Mouse (Mus musculus): ENCODE measurements at regions not wholly inside any gene's neighbourhood (a gene's known extent, or its start where the extent isn't known, plus 50 kb on each side); places are given as distances from the start of the nearest gene placed in this dataset.
A peak's percentile ranks its signal among the peaks of the same experiment; 100 is the strongest.

- 53% methylated on average over 5 of the region's 5 CpGs for WGBS
- Histone ChIP-seq H3K9me3 (ENCODE audit: control insufficient read depth, low read length) (no peaks in the 10 kb centered on the region), H3K36me3 (ENCODE audit: control insufficient read depth, insufficient read depth) (no peaks in the 10 kb centered on the region), H3K27me3 (replicated peaks; ENCODE audit: control insufficient read depth, insufficient read depth, low read length) (no peaks in the 10 kb centered on the region), H3K9ac (replicated peaks; ENCODE audit: low read depth, low read length) (no peak overlapping the region), H3K4me3 (replicated peaks; ENCODE audit: low read length) (no peak overlapping the region), H3K4me2 (ENCODE audit: low read length) (no peak overlapping the region), H3K27ac (ENCODE audit: low read length) (no peak overlapping the region), H3K4me1 (replicated peaks; ENCODE audit: control insufficient read depth, insufficient read depth, low read length) (peaks cover 13% of the 10 kb centered on the region)
- ATAC-seq: no peak
Measured at GRCm38 (mm10) chr13:99642301-99642700, 126.0 kb upstream of the Map1b start.

GRCm38 (mm10) chr13:99641386-99642165 is 125.2 kb upstream of the Map1b start:
- H3K36me3 ChIP-seq (ENCODE audit: control insufficient read depth, insufficient read depth): no peaks in the 10 kb centered on the region
- H3K27ac ChIP-seq (ENCODE audit: low read length): peak overlapping the region; percentile 48
- no peak overlapping the region for H3K4me3 ChIP-seq (replicated peaks; ENCODE audit: low read length)
- H3K27me3 ChIP-seq (replicated peaks; ENCODE audit: control insufficient read depth, insufficient read depth, low read length): no peaks in the 10 kb centered on the region
- H3K9ac ChIP-seq (replicated peaks; ENCODE audit: low read depth, low read length): no peak overlapping the region
- H3K9me3 ChIP-seq (ENCODE audit: control insufficient read depth, low read length): no peaks in the 10 kb centered on the region
- H3K4me1 ChIP-seq (replicated peaks; ENCODE audit: control insufficient read depth, insufficient read depth, low read length): peaks cover 13% of the 10 kb centered on the region
- peak; percentile 79 for ATAC-seq
- H3K4me2 ChIP-seq (ENCODE audit: low read length): peak overlapping the region; percentile 20; the same call in 1 of the 2 replicates
- 70% methylated on average over 22 of the region's 22 CpGs for WGBS

- H3K27ac ChIP-seq (ENCODE audit: low read length): no peak overlapping the region
- no peak overlapping the region for H3K9ac ChIP-seq (replicated peaks; ENCODE audit: low read depth, low read length)
- 61% methylated on average over 5 of the region's 5 CpGs for WGBS
- no peak overlapping the region for H3K4me2 ChIP-seq (ENCODE audit: low read length)
- no peaks in the 10 kb centered on the region for H3K9me3 ChIP-seq (ENCODE audit: control insufficient read depth, low read length)
- H3K4me1 ChIP-seq (replicated peaks; ENCODE audit: control insufficient read depth, insufficient read depth, low read length): no peaks in the 10 kb centered on the region
- H3K36me3 ChIP-seq (ENCODE audit: control insufficient read depth, insufficient read depth): no peaks in the 10 kb centered on the region
- H3K27me3 ChIP-seq (replicated peaks; ENCODE audit: control insufficient read depth, insufficient read depth, low read length): no peaks in the 10 kb centered on the region
- no peak overlapping the region for H3K4me3 ChIP-seq (replicated peaks; ENCODE audit: low read length)
- ATAC-seq: no peak
Measured at GRCm38 (mm10) chr13:99632706-99633105, 116.4 kb upstream of the Map1b start.

DNA sequence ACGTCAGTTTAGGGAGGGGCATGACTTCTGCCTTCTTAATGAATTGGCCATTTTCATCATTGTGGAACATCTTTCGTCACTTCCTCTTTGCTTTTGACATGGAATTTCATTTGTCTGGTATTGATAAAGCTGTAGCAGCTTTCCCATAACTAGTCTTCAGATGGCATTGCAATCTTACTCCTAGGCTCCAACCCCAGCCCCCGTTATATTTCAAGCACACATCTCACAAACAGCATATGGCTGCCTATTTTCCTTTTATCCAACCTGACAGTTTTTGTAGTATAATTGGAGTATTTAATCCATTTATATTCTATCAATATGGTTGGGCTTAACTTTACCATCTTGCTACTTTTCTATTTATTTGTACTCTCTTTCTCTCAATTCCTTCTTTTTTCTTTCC is 114.5 kb upstream of the Map1b start:
- ATAC-seq: no peak
- 82% methylated on average over 3 of the region's 3 CpGs for WGBS
- H3K27me3 ChIP-seq (replicated peaks; ENCODE audit: control insufficient read depth, insufficient read depth, low read length): no peaks in the 10 kb centered on the region
- no peak overlapping the region for H3K4me2 ChIP-seq (ENCODE audit: low read length)
- no peaks in the 10 kb centered on the region for H3K4me1 ChIP-seq (replicated peaks; ENCODE audit: control insufficient read depth, insufficient read depth, low read length)
- H3K9ac ChIP-seq (replicated peaks; ENCODE audit: low read depth, low read length): no peak overlapping the region
- no peaks in the 10 kb centered on the region for H3K36me3 ChIP-seq (ENCODE audit: control insufficient read depth, insufficient read depth)
- no peaks in the 10 kb centered on the region for H3K9me3 ChIP-seq (ENCODE audit: control insufficient read depth, low read length)
- H3K27ac ChIP-seq (ENCODE audit: low read length): no peak overlapping the region
- H3K4me3 ChIP-seq (replicated peaks; ENCODE audit: low read length): no peak overlapping the region

DNA sequence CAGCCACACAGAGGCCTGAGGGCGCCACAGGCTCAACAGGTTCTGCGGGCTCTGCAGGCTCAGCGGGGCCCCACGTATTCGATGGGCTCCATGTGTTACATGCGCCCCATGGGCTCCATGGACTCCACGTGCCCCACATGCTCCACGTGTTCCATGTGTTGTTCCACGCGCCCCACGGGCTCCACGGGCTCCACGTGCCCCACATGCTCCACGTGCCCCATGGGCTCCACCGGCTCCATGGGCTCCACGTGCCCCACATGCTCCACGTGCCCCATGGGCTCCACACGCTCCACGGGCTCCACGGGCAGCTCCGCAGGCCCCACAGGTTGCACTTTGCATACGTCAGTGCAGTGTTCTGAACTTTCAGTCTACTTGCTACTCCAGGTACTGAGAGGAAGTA is 114.0 kb upstream of the Map1b start:
- Histone ChIP-seq H3K4me2 (ENCODE audit: low read length) (no peak overlapping the region), H3K36me3 (ENCODE audit: control insufficient read depth, insufficient read depth) (no peaks in the 10 kb centered on the region), H3K4me1 (replicated peaks; ENCODE audit: control insufficient read depth, insufficient read depth, low read length) (no peaks in the 10 kb centered on the region), H3K4me3 (replicated peaks; ENCODE audit: low read length) (no peak overlapping the region), H3K9me3 (ENCODE audit: control insufficient read depth, low read length) (no peaks in the 10 kb centered on the region), H3K9ac (replicated peaks; ENCODE audit: low read depth, low read length) (no peak overlapping the region), H3K27ac (ENCODE audit: low read length) (no peak overlapping the region), H3K27me3 (replicated peaks; ENCODE audit: control insufficient read depth, insufficient read depth, low read length) (no peaks in the 10 kb centered on the region)
- WGBS: 95% methylated on average over 22 of the region's 22 CpGs
- no peak for ATAC-seq

DNA sequence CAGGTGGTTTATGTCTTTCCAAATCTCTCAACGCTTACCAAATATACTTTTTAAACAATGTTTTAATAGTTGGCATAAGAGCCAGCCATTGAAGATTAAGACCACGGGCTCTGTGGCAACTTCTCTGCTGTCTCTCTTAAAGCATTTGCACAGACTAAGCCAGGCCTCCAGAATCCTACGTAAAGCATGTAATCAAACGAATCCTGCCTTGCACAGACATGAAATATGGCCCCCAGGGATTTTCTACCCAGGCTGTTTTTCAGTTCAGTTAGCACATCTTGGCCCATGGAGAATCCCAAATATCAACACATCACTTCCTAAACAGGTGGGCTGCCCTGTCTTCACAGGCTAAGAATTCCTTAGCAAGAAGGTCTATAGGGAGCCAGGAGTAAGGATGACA is 108.9 kb upstream of the Map1b start:
- H3K9ac ChIP-seq (replicated peaks; ENCODE audit: low read depth, low read length): no peak overlapping the region
- H3K4me2 ChIP-seq (ENCODE audit: low read length): no peak overlapping the region
- no peaks in the 10 kb centered on the region for H3K4me1 ChIP-seq (replicated peaks; ENCODE audit: control insufficient read depth, insufficient read depth, low read length)
- no peaks in the 10 kb centered on the region for H3K36me3 ChIP-seq (ENCODE audit: control insufficient read depth, insufficient read depth)
- no peaks in the 10 kb centered on the region for H3K27me3 ChIP-seq (replicated peaks; ENCODE audit: control insufficient read depth, insufficient read depth, low read length)
- no peak for ATAC-seq
- WGBS: 82% methylated on average over 4 of the region's 4 CpGs
- no peak overlapping the region for H3K27ac ChIP-seq (ENCODE audit: low read length)
- H3K9me3 ChIP-seq (ENCODE audit: control insufficient read depth, low read length): no peaks in the 10 kb centered on the region
- no peak overlapping the region for H3K4me3 ChIP-seq (replicated peaks; ENCODE audit: low read length)

GRCm38 (mm10) chr13:99618332-99618731 is 102.0 kb upstream of the Map1b start:
- ATAC-seq: no peak
- Histone ChIP-seq H3K36me3 (ENCODE audit: control insufficient read depth, insufficient read depth) (no peaks in the 10 kb centered on the region), H3K4me3 (replicated peaks; ENCODE audit: low read length) (no peak overlapping the region), H3K4me1 (replicated peaks; ENCODE audit: control insufficient read depth, insufficient read depth, low read length) (no peaks in the 10 kb centered on the region), H3K27me3 (replicated peaks; ENCODE audit: control insufficient read depth, insufficient read depth, low read length) (no peaks in the 10 kb centered on the region), H3K9me3 (ENCODE audit: control insufficient read depth, low read length) (no peaks in the 10 kb centered on the region), H3K4me2 (ENCODE audit: low read length) (no peak overlapping the region), H3K27ac (ENCODE audit: low read length) (no peak overlapping the region), H3K9ac (replicated peaks; ENCODE audit: low read depth, low read length) (no peak overlapping the region)
- WGBS: 84% methylated on average over 9 of the region's 9 CpGs

DNA sequence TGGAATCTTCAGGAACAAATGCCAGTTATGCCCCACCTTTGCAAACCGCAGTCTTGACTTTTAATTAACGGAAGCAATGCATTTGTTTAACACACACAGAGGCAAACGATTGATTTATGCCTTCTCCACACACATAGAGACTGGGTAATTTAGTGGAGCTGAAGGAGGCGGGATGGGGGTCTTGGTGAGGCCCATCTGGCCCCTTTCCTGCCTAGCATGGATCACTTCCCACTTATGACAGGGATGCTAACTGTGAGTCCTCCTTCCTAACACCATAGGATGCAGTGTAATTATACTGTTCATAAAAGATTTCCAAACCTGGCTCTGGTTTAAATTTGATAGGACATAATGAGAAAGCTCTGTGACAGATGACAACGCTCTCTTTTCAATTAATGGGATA is 101.1 kb upstream of the Map1b start:
- H3K4me3 ChIP-seq (replicated peaks; ENCODE audit: low read length): no peak overlapping the region
- no peak overlapping the region for H3K9ac ChIP-seq (replicated peaks; ENCODE audit: low read depth, low read length)
- H3K9me3 ChIP-seq (ENCODE audit: control insufficient read depth, low read length): no peaks in the 10 kb centered on the region
- H3K4me1 ChIP-seq (replicated peaks; ENCODE audit: control insufficient read depth, insufficient read depth, low read length): no peaks in the 10 kb centered on the region
- ATAC-seq: no peak
- H3K27me3 ChIP-seq (replicated peaks; ENCODE audit: control insufficient read depth, insufficient read depth, low read length): no peaks in the 10 kb centered on the region
- H3K27ac ChIP-seq (ENCODE audit: low read length): no peak overlapping the region
- H3K4me2 ChIP-seq (ENCODE audit: low read length): no peak overlapping the region
- H3K36me3 ChIP-seq (ENCODE audit: control insufficient read depth, insufficient read depth): no peaks in the 10 kb centered on the region
- WGBS: 68% methylated on average over 5 of the region's 5 CpGs

DNA sequence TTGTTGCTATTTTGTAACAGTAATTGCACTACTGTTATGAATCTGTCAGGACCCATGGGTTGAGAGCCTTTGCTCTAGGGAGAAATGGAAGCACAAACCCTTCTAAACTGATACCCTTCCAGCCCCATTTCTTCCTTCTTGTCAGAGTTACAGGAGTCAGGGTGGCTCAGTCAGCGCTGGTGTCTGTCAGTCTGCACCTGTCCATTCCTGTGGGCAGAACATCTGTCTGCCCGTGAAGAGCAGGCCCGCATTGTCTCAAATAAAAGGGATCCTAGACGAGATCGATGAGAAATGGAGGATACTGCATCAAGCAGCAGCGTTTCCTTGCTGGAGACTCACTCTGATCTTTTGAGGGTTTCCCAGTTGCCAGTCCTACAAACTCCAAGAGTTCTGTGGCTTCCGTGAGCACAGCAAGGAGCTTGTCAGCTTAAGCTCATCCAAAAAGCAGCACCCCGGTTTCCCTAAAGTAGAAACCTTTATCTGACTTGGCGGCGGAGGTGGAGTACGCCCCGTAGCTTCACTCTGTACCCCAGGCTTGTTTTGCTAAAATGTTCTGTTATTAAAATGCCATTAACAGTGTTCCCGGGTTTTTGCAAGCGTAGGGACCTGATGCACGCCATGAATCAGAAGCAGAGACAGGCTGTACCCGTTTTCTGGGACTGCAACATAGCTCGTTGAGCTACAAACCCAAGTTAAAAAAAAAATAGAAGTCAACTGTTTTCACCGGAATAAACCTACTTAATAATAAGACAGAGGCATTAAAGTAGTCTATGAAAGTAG is 95.6 kb upstream of the Map1b start:
- H3K36me3 ChIP-seq (ENCODE audit: control insufficient read depth, insufficient read depth): no peaks in the 10 kb centered on the region
- H3K4me3 ChIP-seq (replicated peaks; ENCODE audit: low read length): no peak overlapping the region
- H3K9ac ChIP-seq (replicated peaks; ENCODE audit: low read depth, low read length): no peak overlapping the region
- no peaks in the 10 kb centered on the region for H3K9me3 ChIP-seq (ENCODE audit: control insufficient read depth, low read length)
- no peak for ATAC-seq
- no peak overlapping the region for H3K4me2 ChIP-seq (ENCODE audit: low read length)
- no peaks in the 10 kb centered on the region for H3K27me3 ChIP-seq (replicated peaks; ENCODE audit: control insufficient read depth, insufficient read depth, low read length)
- H3K27ac ChIP-seq (ENCODE audit: low read length): no peak overlapping the region
- H3K4me1 ChIP-seq (replicated peaks; ENCODE audit: control insufficient read depth, insufficient read depth, low read length): peaks cover 6% of the 10 kb centered on the region; the same call in 1 of the 2 replicates
- WGBS: 71% methylated on average over 18 of the region's 18 CpGs

All from forebrain, embryonic 16.5 days (tissue).